Mouse (Mus musculus): ENCODE results near the gene Pcbp4.
"Not testable (repeated sequence)": the region's sequence is repeated elsewhere in the genome, so short reads cannot be mapped to it uniquely, and the experiment has no call there.

The Pcbp4 gene

GRCm38 (mm10) chr9:106480541-106480940 is 27.4 kb downstream of the Pcbp4 start:
- no peak for DNase-seq (ENCODE audit: low spot score in 2 of 2)

GRCm38 (mm10) chr9:106481075-106481474 is 28.0 kb downstream of the Pcbp4 start:
- no peak for DNase-seq (ENCODE audit: low spot score in 2 of 2)

- no peak for DNase-seq (ENCODE audit: low spot score in 2 of 2)
Observed at GRCm38 (mm10) chr9:106481676-106482075, 28.6 kb downstream of the Pcbp4 start.

- DNase-seq (ENCODE audit: low spot score in 2 of 2) = no peak
Observed at GRCm38 (mm10) chr9:106482578-106483115, 29.6 kb downstream of the Pcbp4 start.

DNA sequence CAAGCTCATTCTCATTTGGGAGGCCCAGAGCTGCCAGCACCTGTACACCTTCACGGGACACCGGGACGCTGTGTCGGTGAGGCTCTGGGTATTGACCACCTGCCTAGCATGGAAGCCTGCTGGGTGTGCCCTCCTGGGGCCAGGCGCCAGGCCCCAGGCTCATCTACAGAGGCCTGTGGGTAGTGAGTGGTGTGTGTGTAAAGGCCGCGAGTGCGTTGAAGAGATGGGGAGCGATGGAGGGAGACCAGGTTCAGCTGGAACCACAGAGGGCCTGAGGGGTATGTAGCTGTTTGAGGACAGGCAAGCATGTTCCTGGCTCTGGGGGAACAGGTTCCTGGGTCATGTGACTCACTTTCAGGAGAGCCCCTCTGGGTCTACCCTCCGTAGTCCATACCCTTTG is 30.0 kb downstream of the Pcbp4 start:
- DNase-seq (ENCODE audit: low spot score in 2 of 2) = no peak

- no peak for DNase-seq (ENCODE audit: low spot score in 2 of 2)
Observed at GRCm38 (mm10) chr9:106483606-106484005, 30.5 kb downstream of the Pcbp4 start.

- DNase-seq (ENCODE audit: low spot score in 2 of 2) = no peak
Observed at GRCm38 (mm10) chr9:106485076-106485475, 32.0 kb downstream of the Pcbp4 start.

DNA sequence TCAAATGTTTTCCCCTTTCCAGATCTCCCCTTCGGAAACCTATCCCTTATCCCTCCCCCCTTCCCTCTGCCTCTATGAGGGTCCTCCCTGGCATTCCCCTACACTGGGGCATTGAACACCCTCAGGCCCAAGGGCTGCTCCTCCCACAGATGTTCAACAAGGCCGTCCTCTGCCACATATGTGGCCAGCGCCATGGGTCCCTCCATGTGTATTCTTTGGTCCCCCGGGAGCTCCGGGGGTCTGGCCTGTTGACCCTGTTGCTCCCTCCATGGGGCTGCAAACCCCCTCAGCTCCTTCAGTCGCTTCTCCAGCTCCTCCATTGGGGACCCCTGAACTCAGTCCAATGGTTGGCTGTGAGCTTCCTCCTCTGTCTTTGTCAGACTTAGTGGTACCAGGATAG is 34.5 kb downstream of the Pcbp4 start:
- not testable (repeated sequence) for DNase-seq (ENCODE audit: low spot score in 2 of 2)

DNA sequence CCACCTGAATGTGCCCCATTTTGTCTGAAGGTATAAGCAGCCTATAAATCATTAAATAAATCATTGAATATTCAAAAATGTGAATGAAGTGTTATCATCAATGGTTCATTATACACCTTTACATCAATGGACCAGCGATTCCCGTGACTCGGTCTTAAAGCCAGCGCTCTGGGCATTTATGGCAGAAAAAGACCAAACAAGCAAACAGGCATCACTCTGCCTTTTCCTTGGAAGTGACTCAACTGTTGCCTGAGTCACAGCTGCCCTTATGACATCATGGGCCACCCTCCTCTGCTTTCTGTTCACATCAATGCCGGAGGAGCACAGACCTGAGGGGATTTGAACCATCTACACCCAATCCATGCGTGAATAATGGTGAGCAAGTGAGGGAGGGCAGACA is 46.6 kb downstream of the Pcbp4 start, which contains the start of gene Iqcf1:
TSS of gene Iqcf1 (plus strand) at position 301 of the 400 bp plus-strand sequence.
- no peak for DNase-seq (ENCODE audit: low spot score in 2 of 2)

DNA sequence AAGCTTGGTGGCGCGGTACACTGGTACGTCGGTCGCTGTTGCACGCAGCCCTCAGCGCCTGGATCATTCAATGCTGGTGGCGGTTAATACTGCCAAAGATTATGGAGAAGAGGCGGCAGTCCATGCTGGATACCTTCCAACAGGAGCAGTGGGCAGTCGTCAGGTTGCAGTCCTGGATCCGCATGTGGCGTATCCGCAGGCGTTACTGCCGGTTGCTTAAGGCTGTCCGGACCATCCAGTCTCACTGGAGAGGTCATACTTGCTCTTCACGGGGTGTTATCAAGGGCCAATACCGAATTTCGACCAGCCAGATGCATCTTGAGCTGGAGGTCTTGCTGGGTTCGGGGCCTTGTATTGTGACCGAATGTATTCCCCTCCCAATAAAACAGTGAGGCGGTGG is 48.8 kb downstream of the Pcbp4 start:
- no peak for DNase-seq (ENCODE audit: low spot score in 2 of 2)

GRCm38 (mm10) chr9:106504246-106504645 is 51.2 kb downstream of the Pcbp4 start:
- no peak for DNase-seq (ENCODE audit: low spot score in 2 of 2)

GRCm38 (mm10) chr9:106509356-106509755 is 56.3 kb downstream of the Pcbp4 start:
- no peak for DNase-seq (ENCODE audit: low spot score in 2 of 2)

GRCm38 (mm10) chr9:106512729-106513450 is 59.8 kb downstream of the Pcbp4 start:
- no peak for DNase-seq (ENCODE audit: low spot score in 2 of 2)

DNA sequence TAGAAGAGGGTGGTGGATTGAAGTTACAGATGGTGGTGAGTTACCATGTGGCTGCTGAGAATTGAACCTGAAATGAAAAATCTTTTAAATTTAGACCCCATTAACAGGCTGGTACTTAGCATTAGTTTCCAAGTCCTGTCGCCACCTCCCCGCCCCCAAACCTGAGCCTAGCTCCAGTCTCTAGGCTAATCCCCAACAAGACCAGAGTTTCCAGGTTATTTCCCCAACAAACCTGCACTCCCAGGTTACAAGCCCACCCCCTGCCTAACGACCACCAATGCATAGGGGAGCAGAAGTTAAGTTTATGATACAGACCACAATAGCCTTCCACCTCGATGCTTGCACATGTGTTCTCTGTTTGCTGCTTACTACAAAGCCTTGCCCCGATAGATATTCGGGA is 60.5 kb downstream of the Pcbp4 start:
- DNase-seq (ENCODE audit: low spot score in 2 of 2) = no peak

Data from cerebellum, postnatal 4 days (tissue).